Mouse (Mus musculus): ENCODE measurements at regions not wholly inside any gene's neighbourhood (a gene's known extent, or its start where the extent isn't known, plus 50 kb on each side); places are given as distances from the start of the nearest gene placed in this dataset.

- no peak for DNase-seq (ENCODE audit: low spot score in 2 of 2)
Measured at GRCm38 (mm10) chr3:149819081-149819480, 828.7 kb upstream of the Adgrl2 start.

GRCm38 (mm10) chr3:149811036-149811435, 820.7 kb upstream of the Adgrl2 start:
- no peak for DNase-seq (ENCODE audit: low spot score in 2 of 2)

- no peak for DNase-seq (ENCODE audit: low spot score in 2 of 2)
Measured at GRCm38 (mm10) chr3:149805345-149805744, 815.0 kb upstream of the Adgrl2 start.

- no peak for DNase-seq (ENCODE audit: low spot score in 2 of 2)
Measured at GRCm38 (mm10) chr3:149796123-149796522, 805.8 kb upstream of the Adgrl2 start.

- no peak for DNase-seq (ENCODE audit: low spot score in 2 of 2)
Measured at GRCm38 (mm10) chr3:149791593-149791992, 801.2 kb upstream of the Adgrl2 start.

GRCm38 (mm10) chr3:149786096-149786495, 795.7 kb upstream of the Adgrl2 start:
- no peak for DNase-seq (ENCODE audit: low spot score in 2 of 2)

GRCm38 (mm10) chr3:149783903-149784608, 793.7 kb upstream of the Adgrl2 start:
- DNase-seq (ENCODE audit: low spot score in 2 of 2), result no peak

- no peak for DNase-seq (ENCODE audit: low spot score in 2 of 2)
Measured at GRCm38 (mm10) chr3:149767847-149768421, 777.6 kb upstream of the Adgrl2 start.

- no peak for DNase-seq (ENCODE audit: low spot score in 2 of 2)
Measured at GRCm38 (mm10) chr3:149761245-149761644, 770.9 kb upstream of the Adgrl2 start.

GRCm38 (mm10) chr3:149757910-149758592, 767.7 kb upstream of the Adgrl2 start:
- no peak for DNase-seq (ENCODE audit: low spot score in 2 of 2)

- DNase-seq (ENCODE audit: low spot score in 2 of 2), result no peak
Measured at GRCm38 (mm10) chr3:149736069-149736468, 745.7 kb upstream of the Adgrl2 start.

GRCm38 (mm10) chr3:149726212-149726611, 735.9 kb upstream of the Adgrl2 start:
- DNase-seq (ENCODE audit: low spot score in 2 of 2), result no peak

- no peak for DNase-seq (ENCODE audit: low spot score in 2 of 2)
Measured at GRCm38 (mm10) chr3:149724879-149725278, 734.5 kb upstream of the Adgrl2 start.

GRCm38 (mm10) chr3:149721832-149722231, 731.5 kb upstream of the Adgrl2 start:
- DNase-seq (ENCODE audit: low spot score in 2 of 2), result peak in 1 of 2 experiments; percentile 11

GRCm38 (mm10) chr3:149720306-149720705, 730.0 kb upstream of the Adgrl2 start:
- no peak for DNase-seq (ENCODE audit: low spot score in 2 of 2)

- DNase-seq (ENCODE audit: low spot score in 2 of 2), result peak in 1 of 2 experiments; percentile 34
Measured at GRCm38 (mm10) chr3:149705724-149706123, 715.4 kb upstream of the Adgrl2 start.

- peak in 1 of 2 experiments; percentile 4 for DNase-seq (ENCODE audit: low spot score in 2 of 2)
Measured at GRCm38 (mm10) chr3:149705322-149705721, 715.0 kb upstream of the Adgrl2 start.

- no peak for DNase-seq (ENCODE audit: low spot score in 2 of 2)
Measured at GRCm38 (mm10) chr3:149704478-149704877, 714.1 kb upstream of the Adgrl2 start.

GRCm38 (mm10) chr3:149683561-149683960, 693.2 kb upstream of the Adgrl2 start:
- no peak for DNase-seq (ENCODE audit: low spot score in 2 of 2)

- DNase-seq (ENCODE audit: low spot score in 2 of 2), result no peak
Measured at GRCm38 (mm10) chr3:149682246-149682645, 691.9 kb upstream of the Adgrl2 start.

- DNase-seq (ENCODE audit: low spot score in 2 of 2), result no peak
Measured at GRCm38 (mm10) chr3:149673926-149674325, 683.6 kb upstream of the Adgrl2 start.

GRCm38 (mm10) chr3:149664624-149665023, 674.3 kb upstream of the Adgrl2 start:
- DNase-seq (ENCODE audit: low spot score in 2 of 2), result no peak

GRCm38 (mm10) chr3:149638324-149638723, 648.0 kb upstream of the Adgrl2 start:
- DNase-seq (ENCODE audit: low spot score in 2 of 2), result no peak
